Mouse (Mus musculus): ENCODE results near the gene Vav2.
A peak's percentile ranks its signal among the peaks of the same experiment; 100 is the strongest.

Gene Vav2

GRCm38 (mm10) chr2:27441767-27442707 is 15.2 kb upstream of the Vav2 start, which contains the start of gene Brd3os:
Gene Brd3os (plus strand): TSS chr2:27442324.
- peak; percentile 74 to 83 for DNase-seq (ENCODE audit: low spot score in 2 of 2)

DNA sequence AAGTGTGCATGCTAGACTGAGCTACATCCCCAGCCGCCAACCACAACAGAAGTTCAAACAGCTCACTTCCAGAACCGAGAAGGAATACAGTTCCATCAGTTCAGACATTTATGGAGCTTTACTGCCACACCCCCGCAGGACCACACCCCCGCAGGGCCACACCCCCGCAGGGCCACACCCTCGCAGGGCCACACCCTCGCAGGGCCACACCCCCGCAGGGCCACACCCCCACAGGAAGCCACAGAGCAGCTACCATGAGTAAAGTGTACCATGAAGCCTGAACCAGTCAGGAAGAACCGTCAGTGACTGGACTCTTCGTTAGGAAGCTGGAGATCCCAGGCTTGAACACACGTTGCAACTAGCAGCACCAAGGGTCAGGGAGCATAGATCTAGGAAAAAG is 11.4 kb upstream of the Vav2 start:
- peak; percentile 48 to 51 for DNase-seq (ENCODE audit: low spot score in 2 of 2)

DNA sequence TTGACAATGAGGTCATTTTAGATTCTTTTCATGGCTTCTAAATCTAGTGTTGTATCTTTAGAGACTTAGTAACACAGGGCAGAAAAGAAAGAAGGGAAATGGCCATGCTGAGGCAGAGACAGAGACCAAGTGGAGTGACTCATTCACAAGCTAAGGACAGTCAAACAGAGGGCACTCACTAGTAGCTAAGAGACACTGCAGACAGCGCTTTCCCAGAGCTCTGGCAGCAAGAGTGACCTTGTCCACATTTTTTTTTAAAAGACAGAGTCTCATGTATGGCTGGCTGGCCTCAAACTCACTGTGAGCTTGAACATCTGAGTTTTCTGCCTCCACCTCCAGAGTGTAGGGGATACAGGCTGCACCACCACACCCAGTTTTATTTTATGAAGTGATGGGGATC is 11.0 kb upstream of the Vav2 start:
- no peak for DNase-seq (ENCODE audit: low spot score in 2 of 2)

GRCm38 (mm10) chr2:27432599-27432998 is 5.8 kb upstream of the Vav2 start:
- no peak for DNase-seq (ENCODE audit: low spot score in 2 of 2)

GRCm38 (mm10) chr2:27430621-27431020 is 3.8 kb upstream of the Vav2 start:
- no peak for DNase-seq (ENCODE audit: low spot score in 2 of 2)

- DNase-seq (ENCODE audit: low spot score in 2 of 2), result peak; percentile 70 to 80
Measured at GRCm38 (mm10) chr2:27428071-27428470, 1.2 kb upstream of the Vav2 start.

GRCm38 (mm10) chr2:27426406-27426854 is 403 bp downstream of the Vav2 start:
- DNase-seq (ENCODE audit: low spot score in 2 of 2), result peak in 1 of 2 experiments; percentile 42

- DNase-seq (ENCODE audit: low spot score in 2 of 2), result no peak
Measured at GRCm38 (mm10) chr2:27425751-27426405, 955 bp downstream of the Vav2 start.

GRCm38 (mm10) chr2:27425161-27425611 is 1.6 kb downstream of the Vav2 start:
- no peak for DNase-seq (ENCODE audit: low spot score in 2 of 2)

- no peak for DNase-seq (ENCODE audit: low spot score in 2 of 2)
Measured at GRCm38 (mm10) chr2:27423596-27423995, 3.2 kb downstream of the Vav2 start.

GRCm38 (mm10) chr2:27421293-27422068 is 5.4 kb downstream of the Vav2 start:
- no peak for DNase-seq (ENCODE audit: low spot score in 2 of 2)

- DNase-seq (ENCODE audit: low spot score in 2 of 2), result no peak
Measured at GRCm38 (mm10) chr2:27418577-27419070, 8.2 kb downstream of the Vav2 start.

GRCm38 (mm10) chr2:27417648-27418153 is 9.1 kb downstream of the Vav2 start:
- no peak for DNase-seq (ENCODE audit: low spot score in 2 of 2)

- DNase-seq (ENCODE audit: low spot score in 2 of 2), result no peak
Measured at GRCm38 (mm10) chr2:27416425-27416824, 10.4 kb downstream of the Vav2 start.

DNA sequence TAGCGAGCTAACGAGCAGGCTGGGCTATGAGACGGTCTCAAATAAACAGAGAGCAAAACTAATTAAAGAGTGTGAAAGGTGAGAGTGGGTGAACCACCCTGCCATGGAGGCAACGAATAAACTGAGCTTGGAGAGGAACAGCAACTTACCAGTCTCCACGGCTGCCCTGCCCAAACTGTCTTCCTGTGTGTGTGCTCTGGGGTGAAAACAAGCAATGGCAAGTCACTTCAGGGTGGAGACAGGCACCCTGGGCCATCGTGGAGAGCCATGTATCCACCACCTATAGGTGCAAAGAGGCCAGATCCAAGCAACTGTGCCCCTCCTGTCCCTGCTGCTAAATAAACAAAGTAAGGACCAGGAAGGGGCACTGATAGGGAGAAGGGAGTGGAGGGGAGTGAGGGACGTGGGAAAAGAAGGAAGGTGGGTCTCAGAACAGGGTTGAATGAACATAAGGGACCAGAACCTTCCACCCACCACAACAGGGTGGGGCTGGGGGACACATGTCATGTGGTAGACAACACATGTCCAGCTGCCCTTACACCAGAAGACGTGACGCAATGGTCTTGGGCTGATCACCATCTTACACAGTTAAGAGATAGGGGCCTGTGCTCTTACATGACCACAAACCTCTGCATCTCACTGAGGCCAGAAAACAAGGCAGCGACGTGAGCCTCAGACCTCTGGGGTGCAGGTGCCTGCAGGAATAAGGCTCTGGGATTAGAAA is 11.6 kb downstream of the Vav2 start:
- DNase-seq (ENCODE audit: low spot score in 2 of 2), result peak; percentile 72 to 75

- DNase-seq (ENCODE audit: low spot score in 2 of 2), result peak in 1 of 2 experiments; percentile 55
Measured at GRCm38 (mm10) chr2:27413936-27414657, 12.7 kb downstream of the Vav2 start.

DNA sequence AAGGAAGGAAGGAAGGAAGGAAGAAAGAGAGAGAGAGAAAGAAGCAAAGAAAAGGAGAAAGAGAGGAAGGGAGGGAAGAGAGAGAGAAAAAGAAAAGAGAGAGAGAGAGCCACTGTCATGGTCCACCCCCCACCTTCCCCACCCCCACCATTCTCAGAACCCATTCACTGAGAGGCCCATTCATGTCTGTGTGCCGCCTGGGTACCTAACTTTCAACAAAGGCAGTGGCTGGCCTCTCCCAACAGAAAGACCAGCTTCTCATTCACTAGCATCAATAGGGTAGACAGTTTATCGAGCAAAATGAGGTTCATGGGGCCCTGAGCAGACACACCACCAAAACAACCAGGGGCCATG is 13.3 kb downstream of the Vav2 start:
- no peak for DNase-seq (ENCODE audit: low spot score in 2 of 2)

- DNase-seq (ENCODE audit: low spot score in 2 of 2), result no peak
Measured at GRCm38 (mm10) chr2:27412245-27412800, 14.5 kb downstream of the Vav2 start.

- DNase-seq (ENCODE audit: low spot score in 2 of 2), result peak; percentile 74 to 81
Measured at GRCm38 (mm10) chr2:27411688-27412174, 15.1 kb downstream of the Vav2 start.

All from spleen, postnatal 36 days (tissue).